Comparison of ENCODE assay signal across 8 mouse cellular contexts in the genomic region with DNA sequence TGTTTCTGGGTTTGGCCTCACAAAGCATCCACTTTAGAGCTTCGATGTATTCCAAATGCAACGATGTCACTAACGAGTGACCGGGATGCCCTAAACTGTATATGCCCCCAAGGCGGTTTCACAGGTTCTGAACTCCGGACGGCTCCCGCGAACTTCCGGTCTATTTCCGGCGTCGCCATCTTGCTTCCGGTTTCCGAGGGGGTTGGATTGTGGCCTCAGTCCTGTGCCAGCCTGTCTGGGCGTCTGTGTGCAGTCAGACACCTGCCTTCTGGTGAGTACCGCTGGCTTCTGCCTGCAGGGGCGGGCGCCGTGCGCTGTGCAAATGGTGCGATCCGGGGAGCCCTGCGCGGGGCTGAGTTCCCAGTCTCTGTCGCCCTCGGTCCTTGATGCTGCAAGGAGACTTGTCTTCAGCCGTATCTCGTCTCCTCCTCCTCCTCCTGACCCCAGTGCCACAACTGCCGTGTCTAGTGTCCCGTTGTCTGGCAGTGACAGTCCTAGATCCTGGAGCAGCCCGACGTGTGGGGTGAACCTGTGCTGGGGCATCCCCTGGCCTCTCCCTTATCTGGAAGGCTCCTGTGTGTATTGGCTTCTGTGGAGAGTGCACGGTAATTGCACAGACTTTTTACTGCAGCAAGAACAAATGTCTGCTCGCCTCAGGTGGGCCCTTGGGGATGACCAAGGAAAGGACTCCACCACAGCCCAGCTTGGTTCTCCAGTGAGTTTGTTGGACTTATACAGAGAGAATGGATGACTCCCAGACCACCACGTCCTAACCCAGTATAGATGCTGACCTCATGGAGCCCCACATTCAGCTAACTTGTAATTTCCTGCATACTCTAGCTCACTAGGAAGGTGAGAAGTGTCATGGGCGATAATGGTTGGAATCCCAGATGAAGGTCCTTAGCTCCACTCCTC. TPM values are rescaled to one million over a fixed set of nuclear protein-coding genes. Genes with fewer than 3 reads are reported as not detected.
DNase-seq lines count a peak whose midpoint lies in the region; ATAC-seq lines count a peak whose summit lies in the region.

Gene 2810021J22Rik, plus strand, starts transcription at position 178 of the 915 bp plus-strand sequence.

- H3K9ac ChIP-seq in intestine, embryonic 14.5 days (ENCODE audit: low read length) = peak within 1 kb of the TSS; percentile 67

- peak within 1 kb of the TSS; percentile 79 for H3K27ac ChIP-seq in intestine, embryonic 14.5 days (ENCODE audit: low read depth)

- peak; percentile 83 for ATAC-seq in intestine, embryonic 14.5 days (replicated peaks; ENCODE audit: low FRiP score, low TSS enrichment, low read depth)

- peaks cover 25% of the 10 kb centered on the region for H3K36me3 ChIP-seq in intestine, embryonic 14.5 days (ENCODE audit: control insufficient read depth, insufficient read depth, low read length)

- WGBS in intestine, embryonic 14.5 days = 3% methylated on average over 37 of the region's 37 CpGs

- peak; percentile 65 for DNase-seq in adrenal gland, adult 8-10 months
- peak; percentile 91 for DNase-seq in embryo, embryonic 11 days
- peak; percentile 53 to 54 for DNase-seq in gastrocnemius, postnatal 36 days
- peak; percentile 90 for DNase-seq in intestine, embryonic 14.5 days (ENCODE audit: low spot score)
- DNase-seq in left cerebral cortex, postnatal 25 days (ENCODE audit: low spot score in 2 of 2) = peak; percentile 81 to 90
- DNase-seq in mesoderm, embryonic 11.5 days (ENCODE audit: low read depth, low spot score) = peak; percentile 80
- peak; percentile 80 for DNase-seq in right cerebral cortex, postnatal 25 days
- DNase-seq in urinary bladder, postnatal 36 days (ENCODE audit: low spot score in 2 of 2) = peak; percentile 76 to 85

- H3K9me3 ChIP-seq in intestine, embryonic 14.5 days (ENCODE audit: control insufficient read depth, low read length) = no peaks in the 10 kb centered on the region

- H3K4me3 ChIP-seq in intestine, embryonic 14.5 days (ENCODE audit: low read depth, low read length) = peak within 1 kb of the TSS; percentile 70

- intact Hi-C loops in gastrocnemius, postnatal 36 days (cut with DNase I) = no loop called here
- intact Hi-C loops in left cerebral cortex, postnatal 25 days (cut with DNase I) = no loop called here

- peaks cover 10% of the 10 kb centered on the region for H3K4me1 ChIP-seq in intestine, embryonic 14.5 days (replicated peaks; ENCODE audit: control insufficient read depth, insufficient read depth, low read length)

- peak within 1 kb of the TSS; percentile 56 for H3K4me2 ChIP-seq in intestine, embryonic 14.5 days (ENCODE audit: low read length)

- H3K27me3 ChIP-seq in intestine, embryonic 14.5 days (replicated peaks; ENCODE audit: control insufficient read depth, insufficient read depth, low read length) = no peaks in the 10 kb centered on the region

RNA-seq across cellular contexts. Expression of gene 2810021J22Rik, which starts in this region (rescaled TPM):
- 10 to 100 TPM in 1 of 4 experiments, 1 to 10 TPM in 3; 4.7 to 10.8 (median 7.9) TPM for total RNA-seq in adrenal gland, adult 8-10 months (2022)
- total RNA-seq in gastrocnemius, postnatal 36 days (2021) = 1 to 10 TPM in 1 of 2 experiments, under 1 TPM in 1; 0.74 to 1.2 TPM
- polyA plus RNA-seq in intestine, embryonic 14.5 days (2014; fragmentation: Nextera tagmentation; extraction: Ambion mirVana) = 7.1 and 10.4 TPM in 2 replicates
- 10 to 100 TPM in 1 of 2 experiments, 1 to 10 TPM in 1; 9.3 to 10.2 TPM for total RNA-seq in left cerebral cortex, postnatal 25 days (2021)

Comparison
In these comparisons a context has a peak if more than half of its experiments do, and no peak if none do; other contexts are left out.
1. Peak in every context shown above with its lines: DNase-seq, ATAC-seq, H3K4me3 ChIP-seq and H3K27ac ChIP-seq.